In the genomic region with DNA sequence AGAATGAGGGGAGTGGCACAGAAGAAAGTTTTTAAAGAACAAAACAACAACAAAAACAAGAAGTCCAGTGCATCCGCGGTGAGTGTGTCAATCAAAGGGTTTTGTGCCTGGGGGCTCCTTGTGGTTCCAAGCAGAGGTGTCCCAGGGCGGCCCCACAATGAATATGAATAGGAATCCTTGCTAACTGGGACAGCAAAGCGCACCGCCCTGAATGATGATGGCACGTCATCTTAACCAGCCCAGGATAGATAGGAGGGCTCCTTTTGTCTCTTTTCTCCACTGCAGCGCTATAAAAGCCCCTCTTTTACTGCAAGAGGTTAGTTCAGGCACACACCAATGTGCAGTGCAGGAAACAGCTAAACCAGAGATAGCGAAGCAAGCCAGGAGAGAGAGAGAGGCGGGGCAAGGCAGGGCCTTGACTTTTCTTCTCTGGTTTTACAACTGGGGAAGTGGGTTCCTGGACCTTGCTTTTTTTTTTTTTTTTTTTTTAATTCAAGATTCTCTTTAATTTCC, we compare ENCODE assay signal across 9 mouse cellular contexts. TPM values are rescaled to one million over a fixed set of nuclear protein-coding genes. Genes with fewer than 3 reads are reported as not detected.
DNase-seq lines count a peak whose midpoint lies in the region; ATAC-seq and TF ChIP-seq lines count a peak whose summit lies in the region.
"Had no signal": no experiment of that assay in that cellular context is flagged by ENCODE, and none has a peak within 500 bp of the region (broad histone marks: within the 10 kb centered on the region; RNA-seq: fewer than 3 reads in every experiment).

A gene (plus strand): TSS at position 463 of the 513 bp plus-strand sequence.

- no peak for TF ChIP-seq CTCF in small intestine, adult 2 months (IDR thresholded peaks at IDR 0.05; ENCODE audit: extremely low read depth, insufficient read length, insufficient replicate concordance, low read depth, low read length)

- no peaks in the 10 kb centered on the region for H3K9me3 ChIP-seq in kidney, embryonic 15.5 days (replicated peaks)

- peak within 1 kb of the TSS; percentile 26 for H3K4me2 ChIP-seq in kidney, embryonic 15.5 days

- no peak for ATAC-seq in kidney, embryonic 15.5 days (replicated peaks; ENCODE audit: low FRiP score)
- peak; percentile 54 for ATAC-seq in inflammation-experienced regulatory T-cells, adult 6 months

- no peaks in the 10 kb centered on the region for H3K36me3 ChIP-seq in kidney, embryonic 15.5 days
- no peaks in the 10 kb centered on the region for H3K36me3 ChIP-seq in small intestine, adult 2 months (ENCODE audit: control insufficient read depth, insufficient read depth, low read length)

- no peak within 1 kb of the TSS for H3K27ac ChIP-seq in kidney, embryonic 15.5 days
- H3K27ac ChIP-seq in small intestine, adult 2 months (ENCODE audit: insufficient read depth, low read depth, low read length): no peak within 1 kb of the TSS
- H3K27ac ChIP-seq: macrophage had no signal

- H3K9ac ChIP-seq in kidney, embryonic 15.5 days: no peak within 1 kb of the TSS

- peaks cover 15% of the 10 kb centered on the region for H3K4me1 ChIP-seq in kidney, embryonic 15.5 days
- peaks cover 7% of the 10 kb centered on the region for H3K4me1 ChIP-seq in small intestine, adult 2 months (ENCODE audit: control insufficient read depth, insufficient read depth, insufficient read length, low read length)

- H3K27me3 ChIP-seq in kidney, embryonic 15.5 days: peaks cover 98% of the 10 kb centered on the region
- H3K27me3 ChIP-seq in small intestine, adult 2 months (ENCODE audit: control insufficient read depth, insufficient read depth, low read length): peaks cover 76% of the 10 kb centered on the region

- DNase-seq in kidney, adult 11 months: no peak
- DNase-seq in embryo, embryonic 10.5 days (ENCODE audit: low spot score): peak; percentile 74
- DNase-seq in ovary, postnatal 36 days (ENCODE audit: low spot score): no peak
- DNase-seq in gastrocnemius, adult 8-10 months (ENCODE audit: low spot score in 2 of 2): no peak
- no peak for DNase-seq in frontal cortex, postnatal 36 days (ENCODE audit: low spot score in 2 of 2)

- peak within 1 kb of the TSS; percentile 20 for H3K4me3 ChIP-seq in kidney, embryonic 15.5 days (replicated peaks)
- H3K4me3 ChIP-seq in small intestine, adult 2 months (ENCODE audit: low read depth, low read length): peak within 1 kb of the TSS; percentile 28

- TF ChIP-seq POLR2A in small intestine, adult 2 months (IDR thresholded peaks at IDR 0.05; ENCODE audit: low read depth, low read length): no peak

- 1% methylated on average over 9 of the region's 9 CpGs for WGBS in kidney, embryonic 15.5 days
- 7% methylated on average over 9 of the region's 9 CpGs for WGBS in small intestine, adult 2 months

RNA-seq across cellular contexts. Expression of the gene that starts here (rescaled TPM):
- polyA plus RNA-seq in kidney, embryonic 15.5 days (2015; fragmentation: Nextera tagmentation; extraction: Ambion mirVana): not detected in 2 replicates
- not detected for polyA plus RNA-seq in inflammation-experienced regulatory T-cells, adult 6 months (2017; shearing (Covaris generic))
- not detected in 2 replicates for polyA plus RNA-seq in small intestine, adult 2 months (2012; rRNA removed)
- total RNA-seq in gastrocnemius, adult 8-10 months (2022): not detected
- polyA plus RNA-seq: macrophage had no signal

Comparison
In these comparisons a context has a peak if more than half of its experiments do, and no peak if none do; other contexts are left out.
1. Peak in ATAC-seq in inflammation-experienced regulatory T-cells, adult 6 months; RNA of the gene not detected or under 1 TPM.